Mouse (Mus musculus) MEL (cell line): ENCODE data around the gene Arhgap18.

Experiments
- CTCF ChIP-seq, 3 experiments: IDR thresholded peaks in 2 of 3; conservative IDR thresholded peaks in 1 of 3; 2 replicates each; pipeline ENCODE4 v1.5.1; 2011 to 2012; ENCODE audit warnings: low read length in 3 of 3, low read depth in 2 of 3, mild to moderate bottlenecking in 2 of 3, improper control_type of control experiment in 1 of 3, inconsistent platforms in 1 of 3, mixed read lengths in 1 of 3, moderate library complexity in 1 of 3; ENCODE audit not compliant: control insufficient read depth in 1 of 3, insufficient read depth in 1 of 3, poor library complexity in 1 of 3, severe bottlenecking in 1 of 3
- E2F4 ChIP-seq: IDR thresholded peaks from 2 replicates; pipeline ENCODE4 v1.6.1; 2011; ENCODE audit warnings: low read depth, low read length, improper control_type of control experiment, borderline replicate concordance
- EP300 ChIP-seq, 2 experiments: IDR thresholded peaks; 2 replicates each; pipeline ENCODE4 v1.6.1; 2011; ENCODE audit warnings: improper control_type of control experiment in 2 of 2, low read length in 2 of 2, low read depth in 1 of 2, mild to moderate bottlenecking in 1 of 2
- RAD21 ChIP-seq: IDR thresholded peaks from 2 replicates; pipeline ENCODE4 v1.6.1; 2011; ENCODE audit warnings: mild to moderate bottlenecking, low read depth, low read length, improper control_type of control experiment

DNA sequence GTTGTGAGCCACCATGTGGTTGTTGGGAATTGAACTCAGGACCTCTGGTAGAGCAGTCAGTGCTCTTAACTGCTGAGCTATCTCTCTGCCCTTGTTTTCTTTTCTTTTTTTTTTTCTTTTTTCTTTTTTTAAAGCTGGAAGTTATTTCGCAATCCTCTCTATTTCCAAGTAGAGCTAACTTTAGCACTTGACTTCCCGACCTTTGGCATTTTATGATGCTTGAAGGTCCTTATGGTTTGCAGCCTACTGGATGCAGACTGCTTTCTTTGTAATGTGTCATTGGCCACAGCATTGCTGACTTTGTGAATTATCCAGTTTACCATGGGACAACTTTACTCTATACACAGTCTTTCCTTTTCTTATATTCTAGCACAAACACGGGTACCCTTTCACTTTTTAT is 80.2 kb downstream of the Arhgap18 start:
- TF ChIP-seq EP300 (IDR thresholded peaks at IDR 0.05; ENCODE audit: low read depth in 1 of 2, low read length in 2 of 2) (no peak), E2F4 (no peak), CTCF (IDR thresholded peaks at IDR 0.05 in 2 of 3, conservative IDR thresholded peaks at IDR 0.05 in 1 of 3; ENCODE audit: control insufficient read depth in 1 of 3, insufficient read depth in 1 of 3, low read depth in 2 of 3, low read length in 3 of 3, poor library complexity in 1 of 3, severe bottlenecking in 1 of 3) (no peak), RAD21 (no peak)
